Mouse (Mus musculus): ENCODE results near the gene Psd. TPM values are rescaled to one million over a fixed set of nuclear protein-coding genes. Genes with fewer than 3 reads are reported as not detected.

Gene Psd
- 156 and 191 TPM in 2 replicates for polyA plus RNA-seq (2012; rRNA removed)

GRCm38 (mm10) chr19:46326756-46327305, at the start of gene Psd:
TSS of gene Psd (minus strand) at chr19:46327156.
- DNase-seq (ENCODE audit: low spot score): peak; percentile 23

- DNase-seq (ENCODE audit: low spot score): no peak
Measured at GRCm38 (mm10) chr19:46375891-46376290, 48.9 kb upstream of the Psd start.

- no peak for DNase-seq (ENCODE audit: low spot score)
Measured at GRCm38 (mm10) chr19:46375489-46375888, 48.5 kb upstream of the Psd start.

- no peak for DNase-seq (ENCODE audit: low spot score)
Measured at GRCm38 (mm10) chr19:46374477-46375088, 47.6 kb upstream of the Psd start.

- DNase-seq (ENCODE audit: low spot score): no peak
Measured at GRCm38 (mm10) chr19:46369204-46369603, 42.2 kb upstream of the Psd start.

GRCm38 (mm10) chr19:46367798-46368590, 41.0 kb upstream of the Psd start:
- no peak for DNase-seq (ENCODE audit: low spot score)

- DNase-seq (ENCODE audit: low spot score): no peak
Measured at GRCm38 (mm10) chr19:46363294-46364009, 36.5 kb upstream of the Psd start.

GRCm38 (mm10) chr19:46362104-46362503, 35.1 kb upstream of the Psd start:
- DNase-seq (ENCODE audit: low spot score): no peak

GRCm38 (mm10) chr19:46358381-46358780, 31.4 kb upstream of the Psd start:
- no peak for DNase-seq (ENCODE audit: low spot score)

GRCm38 (mm10) chr19:46357344-46358280, 30.7 kb upstream of the Psd start:
- DNase-seq (ENCODE audit: low spot score): no peak

GRCm38 (mm10) chr19:46356701-46357138, 29.8 kb upstream of the Psd start:
- peak; percentile 72 for DNase-seq (ENCODE audit: low spot score)

- DNase-seq (ENCODE audit: low spot score): no peak
Measured at GRCm38 (mm10) chr19:46350168-46350932, 23.4 kb upstream of the Psd start, which contains the start of gene 2310034G01Rik. TSS of gene 2310034G01Rik (minus strand) at chr19:46350302.

- DNase-seq (ENCODE audit: low spot score): no peak
Measured at GRCm38 (mm10) chr19:46349550-46349949, 22.6 kb upstream of the Psd start.

GRCm38 (mm10) chr19:46348761-46349458, 22.0 kb upstream of the Psd start:
- peak; percentile 63 for DNase-seq (ENCODE audit: low spot score)

- DNase-seq (ENCODE audit: low spot score): no peak
Measured at GRCm38 (mm10) chr19:46347936-46348668, 21.1 kb upstream of the Psd start.

- no peak for DNase-seq (ENCODE audit: low spot score)
Measured at GRCm38 (mm10) chr19:46347146-46347545, 20.2 kb upstream of the Psd start.

- no peak for DNase-seq (ENCODE audit: low spot score)
Measured at GRCm38 (mm10) chr19:46344710-46345419, 17.9 kb upstream of the Psd start.

- DNase-seq (ENCODE audit: low spot score): no peak
Measured at GRCm38 (mm10) chr19:46339287-46339971, 12.5 kb upstream of the Psd start.
